Mouse (Mus musculus) liver, embryonic 11.5 days (tissue): ENCODE results near the gene Gpc5. TPM values are rescaled to one million over a fixed set of nuclear protein-coding genes. Genes with fewer than 3 reads are reported as not detected.

ENCODE experiments used
- ATAC-seq: fragments of 200-750 bp; cut with Nextera tagmentation; replicated peaks from 2 replicates; pipeline ENCODE4 v1.8.0; 2017; ENCODE audit warnings: moderate number of reproducible peaks, mild to moderate bottlenecking, moderate TSS enrichment, moderate library complexity; ENCODE audit not compliant: low FRiP score
- DNase-seq: peaks from one replicate; pipeline ENCODE4 v3.0.0-alpha.2; 2017; ENCODE audit warnings: low spot score
- H3K27ac ChIP-seq: fragments of 300-500 bp; sonication (generic); 2 replicates; pipeline ENCODE4 v1.5.1; 2014; ENCODE audit warnings: mild to moderate bottlenecking, low read depth, low read length, control low read depth
- H3K27me3 ChIP-seq: fragments of 300-500 bp; sonication (generic); replicated peaks from 2 replicates; pipeline ENCODE4 v1.6.1; 2014; ENCODE audit warnings: low read length, mixed read lengths; ENCODE audit not compliant: control insufficient read depth, insufficient read depth
- H3K36me3 ChIP-seq: fragments of 300-500 bp; sonication (generic); 2 replicates; pipeline ENCODE4 v1.6.1; 2014; ENCODE audit warnings: mild to moderate bottlenecking, low read length, moderate library complexity, mixed read lengths; ENCODE audit not compliant: control insufficient read depth, insufficient read depth
- H3K4me1 ChIP-seq: fragments of 300-500 bp; sonication (generic); replicated peaks from 2 replicates; pipeline ENCODE4 v1.6.1; 2014; ENCODE audit warnings: low read length, mixed read lengths; ENCODE audit not compliant: control insufficient read depth, insufficient read depth
- H3K4me2 ChIP-seq: fragments of 300-500 bp; sonication (generic); 2 replicates; pipeline ENCODE4 v1.6.1; 2014; ENCODE audit warnings: mild to moderate bottlenecking, control low read depth, moderate library complexity
- H3K4me3 ChIP-seq: fragments of 300-500 bp; sonication (generic); 2 replicates; pipeline ENCODE4 v1.5.1; 2014; ENCODE audit warnings: low read depth, low read length, control low read depth
- H3K9ac ChIP-seq: fragments of 300-500 bp; sonication (generic); 2 replicates; pipeline ENCODE4 v1.6.1; 2014; ENCODE audit warnings: low read depth, low read length, control low read depth
- H3K9me3 ChIP-seq: fragments of 300-500 bp; sonication (generic); 2 replicates; pipeline ENCODE4 v1.6.1; 2016; ENCODE audit warnings: low read length, inconsistent platforms, mixed read lengths; ENCODE audit not compliant: control insufficient read depth
- WGBS: fragments of 180-500 bp; shearing (Covaris S2); extraction: QIAGEN DNeasy Blood & Tissue Kit; methylation state at CpG from one replicate; pipeline ENCODE4 v1.1.7; 2014; 5-methylcytosine and 5-hydroxymethylcytosine counted together
- polyA plus RNA-seq: library from polyadenylated mRNA; unstranded; fragments of >200 nt; fragmentation: Nextera tagmentation; extraction: Ambion mirVana; gene quantifications from 2 replicates; pipeline ENCODE4 v1.2.1, GENCODE M21; 2014

Gpc5 gene
- polyA plus RNA-seq: 0.12 TPM in 1 of 2 replicates, not detected in the other

GRCm38 (mm10) chr14:115092081-115092480, at the start of gene Gpc5:
Gene Gpc5, plus strand, starts transcription at chr14:115092215.
- Histone ChIP-seq H3K9me3 (no peaks in the 10 kb centered on the region), H3K9ac (no peak within 1 kb of the TSS), H3K4me3 (peak within 1 kb of the TSS; percentile 63), H3K36me3 (no peaks in the 10 kb centered on the region), H3K4me2 (peak within 1 kb of the TSS; percentile 94), H3K27me3 (peaks cover 29% of the 10 kb centered on the region), H3K4me1 (no peaks in the 10 kb centered on the region; the same call in 1 of the 2 replicates), H3K27ac (no peak within 1 kb of the TSS)
- DNase-seq (peak; percentile 84), ATAC-seq (peak; percentile 99)
- under 1% methylated on average over 31 of the region's 31 CpGs for WGBS

DNA sequence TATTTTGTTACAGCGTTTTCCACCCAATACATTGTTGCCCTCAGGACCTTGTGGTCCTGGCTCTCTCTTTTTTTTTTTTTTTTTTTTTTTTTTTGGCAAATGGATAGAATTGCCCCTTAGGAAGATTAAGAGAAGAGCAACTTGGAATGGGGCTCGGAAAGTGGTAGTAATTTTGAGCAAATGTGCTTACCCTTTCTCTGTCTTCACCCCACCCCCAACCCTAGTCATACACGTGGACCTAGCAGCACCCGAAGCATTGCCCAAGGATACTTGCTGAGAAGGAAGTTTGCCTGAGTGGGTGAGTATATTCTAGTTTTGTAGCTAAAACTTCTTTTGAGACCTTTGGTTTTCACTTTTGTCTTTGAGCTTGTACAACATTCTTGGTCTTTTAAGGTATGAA, 49.4 kb upstream of the Gpc5 start:
- no peaks in the 10 kb centered on the region for H3K27me3 ChIP-seq
- peaks cover 19% of the 10 kb centered on the region for H3K4me1 ChIP-seq
- H3K36me3 ChIP-seq: peaks cover 34% of the 10 kb centered on the region
- H3K9ac ChIP-seq: peak overlapping the region; percentile 99
- peak overlapping the region; percentile 97 for H3K4me3 ChIP-seq
- ATAC-seq (no peak), DNase-seq (no peak)
- H3K27ac ChIP-seq: peak overlapping the region; percentile 98
- H3K4me2 ChIP-seq: peak overlapping the region; percentile 83
- WGBS: 0% methylated on average over 4 of the region's 4 CpGs
- no peaks in the 10 kb centered on the region for H3K9me3 ChIP-seq

DNA sequence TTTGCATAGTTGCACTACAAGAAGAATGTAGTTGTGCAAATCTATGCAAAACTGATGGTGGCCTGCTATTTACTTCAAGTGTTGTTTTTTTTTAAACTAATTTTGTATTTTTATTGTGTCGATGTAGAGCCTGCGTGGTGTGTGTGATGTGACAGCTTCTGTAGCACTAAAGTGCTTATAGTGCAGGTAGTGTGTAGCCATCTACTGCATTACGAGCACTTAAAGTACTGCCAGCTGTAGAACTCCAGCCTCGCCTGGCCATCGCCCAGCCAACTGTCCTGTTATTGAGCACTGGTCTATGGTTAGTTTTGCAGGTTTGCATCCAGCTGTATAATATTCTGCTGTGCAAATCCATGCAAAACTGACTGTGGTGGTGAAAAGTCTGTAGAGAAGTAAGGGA, 48.0 kb upstream of the Gpc5 start:
- Histone ChIP-seq H3K9ac (peak overlapping the region; percentile 11; the same call in 1 of the 2 replicates), H3K4me1 (peaks cover 19% of the 10 kb centered on the region), H3K27me3 (no peaks in the 10 kb centered on the region), H3K4me2 (peak overlapping the region; percentile 83), H3K27ac (no peak overlapping the region), H3K4me3 (peak overlapping the region; percentile 97), H3K9me3 (no peaks in the 10 kb centered on the region), H3K36me3 (peaks cover 34% of the 10 kb centered on the region)
- 87% methylated on average over 5 of the region's 5 CpGs for WGBS
- DNase-seq (no peak), ATAC-seq (no peak)

DNA sequence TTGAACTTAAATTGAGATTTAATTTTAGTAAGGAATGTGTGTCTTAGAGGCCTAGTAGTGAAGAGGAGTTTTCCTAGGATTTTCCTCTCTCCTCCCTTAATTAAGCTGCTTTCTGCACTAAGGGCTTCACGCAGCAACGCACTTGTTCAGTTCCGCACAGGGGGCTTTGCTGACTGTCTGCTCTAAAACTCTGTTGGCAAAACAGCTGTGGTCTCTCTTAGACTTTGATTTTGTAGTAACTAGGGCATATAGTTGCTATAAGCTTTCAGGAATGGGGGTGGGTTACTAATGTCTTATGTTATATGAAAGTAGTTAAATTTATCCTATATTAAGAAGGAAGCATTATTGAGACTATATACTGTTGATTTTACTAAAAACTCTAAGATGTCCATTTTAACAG, 46.3 kb upstream of the Gpc5 start:
- no peak overlapping the region for H3K9ac ChIP-seq
- DNase-seq: no peak
- no peak for ATAC-seq
- no peak overlapping the region for H3K4me3 ChIP-seq
- WGBS: 97% methylated on average over 3 of the region's 3 CpGs
- H3K9me3 ChIP-seq: no peaks in the 10 kb centered on the region
- H3K4me2 ChIP-seq: no peak overlapping the region; the same call in 1 of the 2 replicates
- H3K4me1 ChIP-seq: peaks cover 17% of the 10 kb centered on the region
- H3K27me3 ChIP-seq: no peaks in the 10 kb centered on the region
- H3K27ac ChIP-seq: no peak overlapping the region
- H3K36me3 ChIP-seq: peaks cover 34% of the 10 kb centered on the region

DNA sequence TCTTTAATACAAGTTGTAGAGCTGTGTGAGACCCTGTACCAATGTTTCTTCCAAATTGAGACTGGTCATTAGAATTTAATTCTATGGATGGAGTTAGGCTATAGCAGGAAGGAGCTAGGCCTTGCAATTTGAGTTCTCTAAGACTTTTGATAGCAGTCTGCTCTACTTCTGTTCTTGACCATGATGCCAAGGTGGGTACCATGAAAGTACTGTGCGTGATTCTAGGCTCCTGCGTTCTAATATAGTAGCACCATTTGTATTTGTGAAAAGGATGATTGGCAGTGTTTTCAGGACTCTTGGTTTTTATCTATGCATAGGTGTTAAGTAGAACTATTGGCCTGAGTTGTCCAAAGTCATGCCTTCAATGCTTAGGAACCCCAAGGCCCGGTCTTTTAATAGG, 44.7 kb upstream of the Gpc5 start:
- Histone ChIP-seq H3K4me2 (no peak overlapping the region), H3K4me3 (no peak overlapping the region), H3K9me3 (no peaks in the 10 kb centered on the region), H3K27ac (no peak overlapping the region), H3K36me3 (peaks cover 34% of the 10 kb centered on the region), H3K9ac (no peak overlapping the region), H3K4me1 (peaks cover 17% of the 10 kb centered on the region), H3K27me3 (no peaks in the 10 kb centered on the region)
- DNase-seq (no peak), ATAC-seq (no peak)
- WGBS: 81% methylated on average over 3 of the region's 3 CpGs

- Histone ChIP-seq H3K36me3 (peaks cover 34% of the 10 kb centered on the region), H3K9ac (no peak overlapping the region), H3K27me3 (no peaks in the 10 kb centered on the region), H3K9me3 (no peaks in the 10 kb centered on the region), H3K27ac (no peak overlapping the region), H3K4me3 (no peak overlapping the region), H3K4me2 (no peak overlapping the region), H3K4me1 (peaks cover 16% of the 10 kb centered on the region)
- ATAC-seq (no peak; the same call in 1 of the 2 replicates), DNase-seq (no peak)
- 59% methylated on average over 5 of the region's 5 CpGs for WGBS
Observed at GRCm38 (mm10) chr14:115047990-115048862, 43.8 kb upstream of the Gpc5 start.

DNA sequence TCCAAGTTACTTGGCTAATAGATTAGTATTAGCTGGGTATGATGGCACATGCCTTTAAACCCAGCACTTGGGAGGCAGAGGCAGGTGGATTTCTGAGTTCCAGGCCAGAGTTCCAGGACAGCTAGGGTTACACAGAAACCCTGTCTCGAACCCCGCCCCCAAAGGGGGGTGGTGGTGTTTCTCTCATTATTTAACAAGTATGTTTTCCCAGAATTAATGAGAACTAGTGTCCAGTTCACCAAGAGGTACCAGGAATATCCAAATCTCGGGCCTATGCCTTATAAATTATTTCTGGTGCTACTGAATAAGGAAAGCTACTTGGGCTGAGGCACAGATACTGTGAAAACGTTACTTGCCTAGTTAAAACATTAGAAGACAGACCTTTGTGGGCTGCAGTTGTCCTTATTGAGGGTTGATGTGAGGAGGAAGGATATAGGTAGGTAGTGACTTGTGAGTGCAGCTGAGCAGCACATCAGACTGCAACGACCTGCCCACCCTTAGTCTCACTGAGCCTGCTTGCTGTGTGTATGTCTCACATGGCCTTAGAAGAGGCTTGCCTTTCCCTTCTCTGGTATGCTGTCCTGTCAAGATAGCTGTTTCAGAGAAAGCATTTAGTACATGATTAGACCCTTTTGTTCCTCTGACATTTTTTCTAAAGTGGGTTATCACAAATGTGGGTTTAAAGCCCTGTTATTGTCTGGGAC, 43.0 kb upstream of the Gpc5 start:
- 36% methylated on average over 5 of the region's 5 CpGs for WGBS

DNA sequence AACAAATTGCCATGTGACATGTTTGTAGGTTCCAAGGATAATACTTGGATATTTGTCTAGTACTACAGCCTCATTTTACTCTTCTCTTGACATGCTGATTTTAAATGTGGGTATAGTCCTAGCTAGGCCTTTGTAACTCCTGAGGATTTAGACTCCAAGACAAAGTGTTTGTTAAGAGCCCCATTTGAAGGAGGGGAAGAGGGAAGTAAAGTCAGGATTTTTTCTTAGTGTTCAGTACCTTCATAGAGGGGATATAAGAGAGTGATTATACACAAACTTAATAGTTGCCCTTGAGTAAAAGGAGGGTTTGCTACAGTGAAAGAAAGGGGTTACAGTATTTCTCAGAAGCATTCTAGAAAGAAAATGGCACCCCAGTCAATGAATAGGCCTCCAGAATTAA, 42.2 kb upstream of the Gpc5 start:
- no peak overlapping the region for H3K4me3 ChIP-seq
- ATAC-seq: no peak
- H3K9me3 ChIP-seq: no peaks in the 10 kb centered on the region
- no peak overlapping the region for H3K4me2 ChIP-seq
- no peak overlapping the region for H3K27ac ChIP-seq
- H3K9ac ChIP-seq: no peak overlapping the region
- peaks cover 4% of the 10 kb centered on the region; the same call in 1 of the 2 replicates for H3K4me1 ChIP-seq
- H3K36me3 ChIP-seq: peaks cover 22% of the 10 kb centered on the region
- H3K27me3 ChIP-seq: no peaks in the 10 kb centered on the region
- no peak for DNase-seq

More for the DNA sequence above, 43.0 kb upstream of the Gpc5 start:
- peaks cover 8% of the 10 kb centered on the region for H3K4me1 ChIP-seq
- no peak overlapping the region for H3K9ac ChIP-seq
- DNase-seq (no peak), ATAC-seq (peak; percentile 64)
- H3K36me3 ChIP-seq: peaks cover 27% of the 10 kb centered on the region
- no peaks in the 10 kb centered on the region for H3K9me3 ChIP-seq
- H3K27me3 ChIP-seq: no peaks in the 10 kb centered on the region
- H3K4me3 ChIP-seq: no peak overlapping the region
- no peak overlapping the region for H3K4me2 ChIP-seq
- H3K27ac ChIP-seq: no peak overlapping the region
